Mouse (Mus musculus) bone marrow, adult 2 months (tissue): ENCODE data around the gene Tbx2. TPM values are rescaled to one million over a fixed set of nuclear protein-coding genes. Genes with fewer than 3 reads are reported as not detected.

Experiments used
- H3K27ac ChIP-seq: fragments of 200-500 bp; 2 replicates; pipeline ENCODE4 v1.5.1; 2012; ENCODE audit warnings: low read depth, mild to moderate bottlenecking, control low read depth, inconsistent platforms, low read length; ENCODE audit not compliant: control insufficient read depth, poor library complexity, insufficient read depth
- H3K4me1 ChIP-seq: fragments of 200-500 bp; 2 replicates; pipeline ENCODE4 v1.6.1; 2011; ENCODE audit warnings: low read length; ENCODE audit not compliant: control insufficient read depth, insufficient read depth
- H3K4me3 ChIP-seq: fragments of 200-500 bp; replicated peaks from 2 replicates; pipeline ENCODE3; 2011; ENCODE audit warnings: mild to moderate bottlenecking, low read depth, low read length, control low read depth; ENCODE audit not compliant: control insufficient read depth
- CTCF ChIP-seq: fragments of 200-500 bp; IDR thresholded peaks from 2 replicates; pipeline ENCODE4 v1.5.1; 2011; ENCODE audit warnings: low read length, control low read depth; ENCODE audit not compliant: control insufficient read depth, insufficient read depth
- POLR2A ChIP-seq: fragments of 200-500 bp; IDR thresholded peaks from 2 replicates; pipeline ENCODE4 v1.6.1; 2011; ENCODE audit warnings: low read depth, mild to moderate bottlenecking, control low read depth, low read length, borderline replicate concordance; ENCODE audit not compliant: control insufficient read depth
- WGBS: fragments of 180-500 bp; shearing (Covaris S2); methylation state at CpG from one replicate; pipeline ENCODE4 v1.1.7; 2018; 5-methylcytosine and 5-hydroxymethylcytosine counted together
- polyA plus RNA-seq: library from polyadenylated mRNA; stranded (reverse); fragments of >200 nt; gene quantifications from 2 replicates; pipeline ENCODE4 v1.2.4, GENCODE M21; 2011; ENCODE audit warnings: low replicate concordance; ENCODE audit not compliant: missing spikeins, insufficient read depth, insufficient read length

Gene Tbx2
- polyA plus RNA-seq, 1 experiment, result 1.6 TPM

DNA sequence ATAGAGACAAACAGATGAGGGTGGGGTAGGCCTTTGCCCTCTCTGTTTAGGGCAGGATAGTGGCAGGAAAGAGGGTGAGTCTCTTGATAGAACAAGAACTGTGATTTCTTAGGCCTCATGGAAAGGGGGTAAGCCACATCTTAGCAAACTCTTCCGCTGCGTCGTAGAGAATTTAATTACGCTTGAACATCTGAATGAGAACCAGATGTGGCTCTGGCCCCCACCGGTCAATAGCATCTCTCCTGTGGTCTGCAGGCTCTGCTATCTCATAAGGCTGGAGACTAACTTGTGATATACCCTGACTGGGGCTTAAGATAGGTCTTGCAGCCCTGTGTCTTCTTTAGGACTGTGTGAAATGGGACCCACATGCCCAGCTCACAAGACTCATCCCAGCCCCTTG lies 15.9 kb upstream of the Tbx2 start:
- Histone ChIP-seq H3K4me1 (peaks cover 5% of the 10 kb centered on the region), H3K27ac (no peak overlapping the region), H3K4me3 (no peak overlapping the region)
- TF ChIP-seq POLR2A (no peak), CTCF (no peak)
- WGBS, result 96% methylated on average over 5 of the region's 5 CpGs

GRCm38 (mm10) chr11:85818401-85818800 lies 13.9 kb upstream of the Tbx2 start:
- 84% methylated on average over 3 of the region's 3 CpGs for WGBS
- H3K27ac ChIP-seq, result no peak overlapping the region
- H3K4me3 ChIP-seq, result no peak overlapping the region
- TF ChIP-seq POLR2A (no peak), CTCF (no peak)
- H3K4me1 ChIP-seq, result no peaks in the 10 kb centered on the region; the same call in 1 of the 2 replicates

DNA sequence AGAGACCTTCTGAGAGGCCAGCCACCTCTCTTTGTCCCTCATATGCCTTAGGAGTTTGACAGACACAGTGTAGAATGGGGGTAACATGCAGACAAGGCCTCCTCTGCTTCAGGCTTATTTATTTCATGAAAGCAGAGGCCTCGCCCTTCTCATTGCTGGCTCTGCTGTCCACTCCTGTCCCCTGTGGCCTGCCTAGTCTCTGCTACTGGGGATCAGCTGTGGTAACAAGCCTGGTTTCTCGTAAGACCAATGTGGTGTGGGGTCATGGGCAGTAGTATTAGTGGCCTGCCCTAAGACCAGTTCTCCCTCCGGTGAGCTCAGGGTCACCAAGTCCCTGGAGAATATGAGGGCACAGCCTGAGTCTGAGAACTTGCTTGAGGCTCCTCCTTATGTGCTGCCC lies 11.4 kb upstream of the Tbx2 start:
- WGBS, result 85% methylated on average over 3 of the region's 3 CpGs
- no peak overlapping the region for H3K27ac ChIP-seq
- H3K4me3 ChIP-seq, result no peak overlapping the region
- H3K4me1 ChIP-seq, result no peaks in the 10 kb centered on the region
- no peak for TF ChIP-seq CTCF
- no peak for TF ChIP-seq POLR2A

- Histone ChIP-seq H3K4me3 (no peak overlapping the region), H3K4me1 (no peaks in the 10 kb centered on the region), H3K27ac (no peak overlapping the region)
- 77% methylated on average over 9 of the region's 9 CpGs for WGBS
- TF ChIP-seq POLR2A, result no peak
- no peak for TF ChIP-seq CTCF
These were observed 10.7 kb upstream of the Tbx2 start for GRCm38 (mm10) chr11:85821659-85822058.

- H3K27ac ChIP-seq, result no peak overlapping the region
- no peak overlapping the region for H3K4me3 ChIP-seq
- 15% methylated on average over 6 of the region's 6 CpGs for WGBS
- H3K4me1 ChIP-seq, result no peaks in the 10 kb centered on the region
- peak; percentile 93 for TF ChIP-seq CTCF
- TF ChIP-seq POLR2A, result no peak
These were observed 9.2 kb upstream of the Tbx2 start for GRCm38 (mm10) chr11:85823181-85823580.

DNA sequence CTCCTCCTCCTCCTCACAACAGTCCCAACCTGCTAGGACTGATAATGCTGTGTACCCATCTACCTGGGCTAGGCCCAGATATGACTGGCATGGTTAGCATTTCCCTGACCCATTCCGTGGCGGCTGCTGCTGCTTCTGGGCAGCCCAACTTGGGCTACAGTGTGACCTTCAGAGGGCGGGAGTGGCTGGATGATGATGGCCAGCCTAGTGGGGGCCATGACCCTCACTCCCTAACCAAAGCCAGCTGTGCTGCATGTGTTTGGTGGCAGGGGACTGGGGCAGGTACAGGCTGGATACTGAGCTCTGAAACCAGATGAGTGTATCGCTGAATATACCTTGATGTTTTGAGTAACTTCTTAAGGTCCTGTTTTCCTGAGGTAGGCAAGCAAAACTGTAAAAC lies 8.6 kb upstream of the Tbx2 start:
- WGBS, result 83% methylated on average over 4 of the region's 4 CpGs
- H3K4me3 ChIP-seq, result no peak overlapping the region
- no peaks in the 10 kb centered on the region for H3K4me1 ChIP-seq
- no peak for TF ChIP-seq POLR2A
- no peak for TF ChIP-seq CTCF
- no peak overlapping the region for H3K27ac ChIP-seq

DNA sequence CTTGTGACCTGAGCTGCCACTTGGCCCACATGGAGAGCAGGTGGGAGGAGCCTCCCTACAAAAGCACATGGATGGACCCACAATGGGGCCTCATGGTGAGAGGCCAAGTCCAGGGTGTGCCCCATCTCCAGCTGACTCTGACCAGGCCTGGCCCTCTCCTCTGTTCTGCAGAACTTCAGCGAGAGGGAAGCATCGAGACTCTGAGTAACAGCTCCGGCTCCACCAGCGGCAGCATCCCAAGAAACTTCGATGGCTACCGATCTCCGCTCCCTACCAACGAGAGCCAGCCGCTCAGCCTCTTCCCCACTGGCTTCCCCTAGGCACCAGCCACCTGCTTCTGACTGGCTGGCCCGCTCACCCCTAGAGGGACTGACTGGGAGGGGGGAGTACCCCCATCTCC lies 7.3 kb upstream of the Tbx2 start:
- TF ChIP-seq POLR2A, result no peak
- no peak for TF ChIP-seq CTCF
- no peak overlapping the region for H3K4me3 ChIP-seq
- no peak overlapping the region for H3K27ac ChIP-seq
- 93% methylated on average over 10 of the region's 10 CpGs for WGBS
- no peaks in the 10 kb centered on the region for H3K4me1 ChIP-seq

GRCm38 (mm10) chr11:85825823-85826222 lies 6.5 kb upstream of the Tbx2 start:
- no peak for TF ChIP-seq CTCF
- no peak for TF ChIP-seq POLR2A
- WGBS, result 82% methylated on average over 7 of the region's 7 CpGs
- H3K4me1 ChIP-seq, result no peaks in the 10 kb centered on the region
- H3K4me3 ChIP-seq, result no peak overlapping the region
- H3K27ac ChIP-seq, result no peak overlapping the region

DNA sequence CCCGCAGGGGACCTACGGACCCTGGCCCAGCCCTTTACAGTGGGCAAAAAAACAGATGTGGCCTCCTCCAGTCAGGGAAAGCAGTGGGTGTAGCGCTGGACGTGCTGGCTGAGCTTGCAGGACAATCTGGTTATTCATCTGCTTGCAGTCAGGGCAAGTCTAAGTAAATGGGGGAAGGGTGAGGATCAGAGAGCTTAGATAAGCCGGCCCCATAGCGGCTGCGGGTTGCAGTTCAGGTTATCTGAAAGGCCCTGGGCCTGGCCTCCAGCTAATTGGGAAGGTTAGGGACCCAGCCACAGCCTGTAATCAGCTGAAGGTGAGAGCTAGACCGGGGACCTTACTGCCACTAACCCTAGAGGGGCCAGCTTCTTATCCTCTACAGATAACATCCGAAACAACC lies 5.0 kb upstream of the Tbx2 start:
- H3K4me1 ChIP-seq, result no peaks in the 10 kb centered on the region
- no peak overlapping the region for H3K4me3 ChIP-seq
- no peak overlapping the region for H3K27ac ChIP-seq
- 53% methylated on average over 9 of the region's 9 CpGs for WGBS
- TF ChIP-seq CTCF (no peak), POLR2A (no peak)
